Mouse (Mus musculus): Measurements from ENCODE around the gene Dhtkd1. TPM values are rescaled to one million over a fixed set of nuclear protein-coding genes. Genes with fewer than 3 reads are reported as not detected.

Dhtkd1 gene
- polyA plus RNA-seq, 1 experiment from 2014 or later: 5.0 TPM

Other genes starting within 250 kb of the Dhtkd1 start
- gene Camk1d, start 228.3 kb downstream of the Dhtkd1 start, polyA plus RNA-seq (2014; fragmentation: Nextera tagmentation; extraction: Ambion mirVana): 2.1 and 2.2 TPM in 2 replicates
- 90.5 and 103 TPM in 2 replicates for gene Nudt5, start 97.8 kb downstream of the Dhtkd1 start, polyA plus RNA-seq (2014; fragmentation: Nextera tagmentation; extraction: Ambion mirVana)
- gene Cdc123, start 97.6 kb downstream of the Dhtkd1 start, polyA plus RNA-seq (2014; fragmentation: Nextera tagmentation; extraction: Ambion mirVana): 339 and 340 TPM in 2 replicates
- gene Gm13199, start 79.9 kb downstream of the Dhtkd1 start, polyA plus RNA-seq (2014; fragmentation: Nextera tagmentation; extraction: Ambion mirVana): 2.3 and 2.9 TPM in 2 replicates
- 77.3 and 88.3 TPM in 2 replicates for gene Sec61a2, start 47.4 kb downstream of the Dhtkd1 start, polyA plus RNA-seq (2014; fragmentation: Nextera tagmentation; extraction: Ambion mirVana)
- 13.5 and 14.2 TPM in 2 replicates for gene Upf2, start 8.7 kb upstream of the Dhtkd1 start, polyA plus RNA-seq (2014; fragmentation: Nextera tagmentation; extraction: Ambion mirVana)
- 2.8 and 3.8 TPM in 2 replicates for gene Proser2, start 187.4 kb upstream of the Dhtkd1 start, polyA plus RNA-seq (2014; fragmentation: Nextera tagmentation; extraction: Ambion mirVana)

Measured in forebrain, embryonic 11.5 days (tissue).